Mouse (Mus musculus): Measurements from ENCODE around the gene Gm9780.
"Not testable (repeated sequence)": the region's sequence is repeated elsewhere in the genome, so short reads cannot be mapped to it uniquely, and the experiment has no call there.

- not testable (repeated sequence) for TF ChIP-seq POLR2A (IDR thresholded peaks at IDR 0.05; ENCODE audit: control insufficient read depth, extremely low read depth, insufficient read depth, low read length, poor library complexity); CTCF (IDR thresholded peaks at IDR 0.05; ENCODE audit: borderline replicate concordance, control insufficient read depth, extremely low read depth, insufficient read depth, low read length, poor library complexity)
These were observed 8.1 kb downstream of the Gm9780 start for GRCm38 (mm10) chr14:26034364-26034763.

Data from thymus, adult 2 months (tissue).